Mouse (Mus musculus) right cerebral cortex, postnatal 4 days (tissue): ENCODE measurements at regions not wholly inside any gene's neighbourhood (a gene's known extent, or its start where the extent isn't known, plus 50 kb on each side); places are given as distances from the start of the nearest gene placed in this dataset.

Experiments
- DNase-seq: peaks from one replicate; pipeline ENCODE4 v3.0.0-alpha.2; 2022

GRCm38 (mm10) chr10:39248486-39248885 lies 84.9 kb upstream of the Ccn6 start:
- no peak for DNase-seq

DNA sequence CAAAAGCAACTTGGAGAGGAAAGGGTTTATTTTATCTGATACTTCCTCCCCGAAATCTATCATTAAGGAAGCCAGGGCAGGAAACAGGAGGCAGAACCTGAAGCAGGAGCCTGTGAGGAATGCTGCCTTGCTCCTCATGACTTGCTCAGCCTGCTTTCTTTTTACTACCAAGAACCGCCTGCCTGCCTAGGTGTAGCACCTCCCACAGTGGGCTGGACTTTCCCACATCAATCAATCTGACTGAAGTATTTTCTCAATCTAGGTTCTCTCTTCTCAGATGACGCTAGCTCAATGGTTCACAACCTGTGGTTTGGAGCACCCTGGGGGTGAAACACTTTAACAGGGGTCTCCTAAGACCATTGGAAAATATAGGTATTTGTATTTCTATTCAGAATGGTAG lies 83.4 kb upstream of the Ccn6 start:
- DNase-seq, result no peak

GRCm38 (mm10) chr10:39245141-39245540 lies 81.5 kb upstream of the Ccn6 start:
- no peak for DNase-seq

GRCm38 (mm10) chr10:39244061-39244460 lies 80.5 kb upstream of the Ccn6 start:
- DNase-seq, result no peak

GRCm38 (mm10) chr10:39242398-39242797 lies 78.8 kb upstream of the Ccn6 start:
- DNase-seq, result no peak

GRCm38 (mm10) chr10:39241922-39242321 lies 78.3 kb upstream of the Ccn6 start:
- no peak for DNase-seq

DNA sequence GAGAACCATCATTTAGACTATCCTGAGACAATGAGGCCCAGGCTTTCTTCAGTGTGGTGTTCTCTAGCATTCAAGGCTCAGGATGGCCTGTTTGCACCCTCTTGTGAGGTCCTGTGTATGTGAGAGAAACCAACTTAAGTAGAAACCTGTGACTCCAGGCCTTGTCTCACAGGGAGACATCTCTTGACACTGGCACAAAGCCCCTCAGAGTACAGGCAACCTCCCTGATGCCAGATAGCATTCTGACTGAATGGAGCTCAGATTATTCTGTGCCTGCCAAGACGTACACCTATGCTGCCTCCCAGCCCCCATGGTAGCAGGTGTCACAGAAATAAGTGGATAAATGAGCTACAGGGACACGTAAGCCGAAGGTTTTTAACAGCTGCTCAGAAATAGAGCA lies 77.9 kb upstream of the Ccn6 start:
- DNase-seq, result no peak

GRCm38 (mm10) chr10:39240966-39241365 lies 77.4 kb upstream of the Ccn6 start:
- DNase-seq, result no peak

GRCm38 (mm10) chr10:39240178-39240791 lies 76.7 kb upstream of the Ccn6 start:
- no peak for DNase-seq

DNA sequence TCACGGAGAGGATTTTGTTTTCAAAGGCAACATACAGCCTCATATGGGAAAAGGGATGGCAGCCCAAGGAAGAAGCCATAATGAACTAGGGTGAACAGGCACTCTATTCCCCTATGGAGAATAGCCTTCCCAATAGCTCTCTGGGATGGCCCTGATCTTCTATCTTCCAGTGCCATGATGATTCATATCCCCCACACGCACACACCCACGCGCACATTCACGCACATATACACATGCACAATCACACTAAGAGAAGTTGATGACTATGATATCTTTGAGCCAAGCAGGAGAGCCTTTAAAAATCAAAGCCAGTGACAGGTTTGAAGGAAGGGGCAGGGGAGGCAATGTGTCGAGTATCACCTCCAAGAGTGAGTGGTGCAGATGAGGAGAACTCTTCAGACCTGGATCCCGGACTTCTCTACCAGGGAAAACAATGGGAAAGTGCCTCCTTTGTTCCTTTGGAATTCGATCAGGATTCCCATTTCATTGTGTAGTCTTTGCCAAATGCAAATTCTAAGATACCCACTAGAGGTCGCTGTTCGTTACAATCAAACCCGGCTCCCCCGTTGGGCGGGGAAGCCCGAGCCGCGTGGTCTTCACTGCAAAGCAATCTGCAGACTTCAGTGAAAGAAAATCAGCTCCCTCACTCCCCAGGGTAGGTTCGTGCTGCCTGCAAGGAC lies 76.0 kb upstream of the Ccn6 start:
- peak; percentile 75 for DNase-seq

DNA sequence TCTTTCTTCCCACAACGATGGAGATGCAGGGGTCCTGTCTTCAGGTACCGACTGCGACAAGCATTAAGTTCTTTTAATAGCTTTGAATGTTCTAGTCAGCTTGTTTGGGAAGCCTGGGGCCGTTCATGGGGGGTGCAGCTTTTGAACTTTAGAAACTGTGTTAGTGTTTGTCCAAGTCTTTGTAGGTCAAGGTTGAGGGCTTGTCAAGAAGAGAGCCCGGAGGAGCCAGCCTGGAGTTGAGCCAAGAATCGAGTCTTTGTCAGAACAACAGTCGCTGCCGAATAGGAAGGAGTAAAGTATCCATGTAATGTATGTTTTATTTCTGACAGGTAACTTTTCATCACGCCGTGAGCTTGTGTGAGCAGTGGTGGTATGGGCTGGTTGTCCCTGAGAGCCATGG lies 75.0 kb upstream of the Ccn6 start:
- DNase-seq, result no peak

GRCm38 (mm10) chr10:39237549-39237948 lies 74.0 kb upstream of the Ccn6 start:
- no peak for DNase-seq

GRCm38 (mm10) chr10:39233926-39234450 lies 70.4 kb upstream of the Ccn6 start:
- no peak for DNase-seq

GRCm38 (mm10) chr10:39233191-39233590 lies 69.6 kb upstream of the Ccn6 start:
- no peak for DNase-seq

DNA sequence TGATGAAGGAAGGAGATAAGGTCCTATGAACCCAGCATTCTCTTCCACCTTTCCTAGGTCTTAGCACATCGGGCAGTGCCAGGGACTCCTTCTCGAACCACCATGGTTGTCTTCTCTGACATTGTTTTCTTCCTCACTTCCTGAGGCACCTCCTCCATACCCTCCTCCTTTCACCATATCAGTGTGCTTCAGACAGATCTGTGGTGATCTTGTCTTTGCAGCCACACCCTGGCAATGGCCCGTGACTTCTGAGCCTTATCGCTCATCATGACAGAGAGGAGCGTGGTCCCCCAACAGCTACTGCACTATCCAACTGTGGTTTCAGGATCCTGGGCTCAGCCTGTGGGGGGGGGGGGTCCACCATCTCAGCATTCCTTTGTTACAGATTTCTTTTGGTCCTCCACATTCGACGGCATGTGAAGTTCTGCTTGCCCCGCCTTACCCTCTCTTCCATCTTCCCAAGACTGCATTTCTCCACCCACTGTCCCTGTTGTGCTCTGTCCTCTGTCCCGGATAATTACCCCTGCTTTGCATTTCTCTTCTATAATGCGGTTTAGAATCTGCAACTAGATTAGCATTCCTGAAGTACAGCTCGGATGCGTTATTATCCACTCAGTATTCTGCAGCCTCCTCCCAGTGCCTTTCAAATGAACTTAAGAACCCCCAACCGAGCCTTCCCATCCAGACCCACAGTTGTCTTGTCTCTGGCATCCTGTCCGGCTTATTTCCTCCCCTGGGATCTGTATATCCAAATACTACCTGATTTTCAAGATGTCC lies 67.2 kb upstream of the Ccn6 start:
- no peak for DNase-seq

DNA sequence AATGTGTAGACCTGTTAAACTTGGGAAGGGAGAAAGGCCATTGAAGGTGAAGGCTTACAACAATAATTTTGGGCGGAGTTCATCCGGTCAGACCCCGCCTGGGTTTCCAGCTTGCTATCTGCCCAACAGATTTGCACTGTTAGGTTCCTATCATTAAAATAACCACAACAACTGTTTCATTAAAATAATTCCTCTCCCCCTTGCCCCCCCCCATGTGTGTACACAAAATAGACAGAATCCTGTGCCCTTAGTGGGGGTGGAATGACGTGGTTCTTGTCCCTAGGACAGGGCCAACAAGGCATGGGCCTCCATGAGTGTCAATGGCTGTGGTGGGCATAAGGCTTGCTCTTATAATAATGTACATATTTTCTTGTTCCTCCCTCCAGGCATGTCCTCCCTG lies 65.6 kb upstream of the Ccn6 start:
- DNase-seq, result no peak

- no peak for DNase-seq
Measured at GRCm38 (mm10) chr10:39228027-39228426, 64.4 kb upstream of the Ccn6 start.

- DNase-seq, result peak; percentile 41
Measured at GRCm38 (mm10) chr10:39227499-39227942, 63.9 kb upstream of the Ccn6 start.

GRCm38 (mm10) chr10:39226518-39226917 lies 62.9 kb upstream of the Ccn6 start:
- DNase-seq, result no peak

DNA sequence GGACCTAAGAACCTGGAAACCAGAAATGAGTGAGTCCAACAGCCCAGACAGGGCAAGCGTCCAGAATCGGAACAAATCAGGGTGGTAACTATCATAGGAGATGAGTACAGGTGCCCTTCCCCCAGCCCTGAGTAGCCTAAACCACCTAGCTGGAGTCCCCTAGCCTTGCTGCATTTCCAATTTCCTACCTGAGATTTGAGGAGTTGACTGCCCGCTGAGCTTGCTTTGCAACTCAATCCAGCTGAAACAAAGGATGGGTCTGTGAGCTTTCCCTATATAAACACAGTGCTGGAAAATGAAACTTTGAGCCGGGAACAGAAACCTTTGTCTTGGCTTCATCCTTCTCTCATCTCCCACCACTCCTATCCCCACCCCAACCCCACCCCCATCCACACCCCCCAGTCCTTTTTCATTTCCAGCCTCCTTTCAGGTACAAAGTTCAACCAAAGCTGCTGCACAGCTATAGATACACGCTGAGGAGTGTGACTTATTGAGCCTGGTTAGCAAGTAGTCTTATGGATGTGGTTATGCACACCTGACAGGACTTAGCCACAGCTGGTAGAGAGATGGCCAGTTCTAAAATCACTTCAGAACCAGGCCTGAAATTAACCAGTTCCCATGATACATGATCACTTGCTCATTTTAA lies 61.0 kb upstream of the Ccn6 start:
- no peak for DNase-seq

GRCm38 (mm10) chr10:39221028-39221427 lies 57.4 kb upstream of the Ccn6 start:
- no peak for DNase-seq

DNA sequence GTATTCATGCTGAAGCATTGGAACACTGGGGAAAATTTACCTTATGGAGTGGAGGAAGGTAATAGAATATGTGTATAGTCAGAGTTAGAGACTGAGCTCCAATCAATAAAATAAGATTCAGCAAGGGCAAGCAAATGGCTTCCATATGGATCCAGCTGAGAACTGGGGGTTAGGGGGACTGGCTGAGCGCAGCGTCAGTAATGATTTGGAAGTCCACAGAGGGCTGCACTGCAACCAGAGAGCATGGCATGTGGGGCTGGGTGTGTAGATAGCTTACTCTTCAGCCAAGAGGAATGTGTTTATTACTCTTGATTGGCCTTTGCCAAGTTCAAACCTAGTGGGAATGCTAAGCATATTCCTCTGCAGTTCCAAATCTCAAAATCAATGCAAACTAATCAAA lies 55.8 kb upstream of the Ccn6 start:
- no peak for DNase-seq

DNA sequence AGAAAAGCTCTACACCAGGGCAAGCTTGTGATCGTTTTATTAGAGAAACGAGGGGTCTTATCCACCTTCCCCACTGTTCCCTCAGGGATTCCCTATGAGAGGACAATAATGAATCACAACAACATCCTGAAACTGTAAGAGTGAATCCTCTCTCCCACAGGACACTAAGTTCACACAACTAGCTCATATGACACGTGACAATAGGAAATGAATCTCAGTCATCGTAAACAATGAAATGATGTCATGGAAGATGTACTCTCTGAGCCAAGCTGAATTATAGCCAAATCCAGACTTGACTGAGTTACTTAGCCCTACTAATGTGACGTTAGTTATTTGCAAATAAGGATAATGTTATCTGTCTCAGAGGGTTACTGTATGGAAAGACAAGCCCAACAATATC lies 54.6 kb upstream of the Ccn6 start:
- no peak for DNase-seq
